Mouse (Mus musculus) CH12.LX (cell line): Measurements from ENCODE around the gene Grip1.

ENCODE experiments used
- CTCF ChIP-seq, 2 experiments: IDR thresholded peaks in 1 of 2; conservative IDR thresholded peaks in 1 of 2; 2 replicates each; pipeline ENCODE4 v1.5.1; 2011 to 2012; ENCODE audit warnings: low read depth in 2 of 2, low read length in 2 of 2, improper control_type of control experiment in 1 of 2, inconsistent platforms in 1 of 2, mild to moderate bottlenecking in 1 of 2, moderate library complexity in 1 of 2
- EP300 ChIP-seq: IDR thresholded peaks from 2 replicates; pipeline ENCODE4 v1.6.1; 2011; ENCODE audit warnings: low read length, improper control_type of control experiment
- HCFC1 ChIP-seq: IDR thresholded peaks from 2 replicates; pipeline ENCODE4 v1.6.1; 2012; ENCODE audit warnings: low read depth, mild to moderate bottlenecking, inconsistent platforms, low read length, improper control_type of control experiment
- JUN ChIP-seq: IDR thresholded peaks from 2 replicates; pipeline ENCODE4 v1.6.1; 2011; ENCODE audit warnings: low read depth, mild to moderate bottlenecking, low read length, improper control_type of control experiment, moderate library complexity; ENCODE audit not compliant: insufficient read depth
- MAFK ChIP-seq: IDR thresholded peaks from 2 replicates; pipeline ENCODE4 v1.6.1; 2011; ENCODE audit warnings: low read length, improper control_type of control experiment; ENCODE audit not compliant: insufficient replicate concordance
- MAZ ChIP-seq: IDR thresholded peaks from 2 replicates; pipeline ENCODE4 v1.6.1; 2012; ENCODE audit warnings: low read depth, mild to moderate bottlenecking, inconsistent platforms, low read length, improper control_type of control experiment, moderate library complexity
- MYC ChIP-seq: IDR thresholded peaks from 2 replicates; pipeline ENCODE4 v1.6.1; 2011; ENCODE audit warnings: low read depth, mild to moderate bottlenecking, improper control_type of control experiment, low read length
- NRF1 ChIP-seq: IDR thresholded peaks from 2 replicates; pipeline ENCODE4 v1.6.1; 2014; ENCODE audit warnings: low read depth, mild to moderate bottlenecking, inconsistent platforms, low read length, improper control_type of control experiment, moderate library complexity
- POLR2A ChIP-seq: IDR thresholded peaks from 2 replicates; pipeline ENCODE4 v1.6.1; 2011; ENCODE audit warnings: low read depth, mild to moderate bottlenecking, improper control_type of control experiment, low read length
- RAD21 ChIP-seq: IDR thresholded peaks from 2 replicates; pipeline ENCODE4 v1.6.1; 2011; ENCODE audit warnings: low read depth, mild to moderate bottlenecking, low read length, improper control_type of control experiment, moderate library complexity
- SIN3A ChIP-seq: IDR thresholded peaks from 2 replicates; pipeline ENCODE4 v1.6.1; 2012; ENCODE audit warnings: low read length, improper control_type of control experiment, inconsistent platforms
- SMC3 ChIP-seq: IDR thresholded peaks from 2 replicates; pipeline ENCODE4 v1.6.1; 2011; ENCODE audit warnings: low read depth, low read length, improper control_type of control experiment
- TBP ChIP-seq: conservative IDR thresholded peaks from 2 replicates; pipeline ENCODE4 v1.6.1; 2011; ENCODE audit warnings: low read depth, low read length, improper control_type of control experiment
- USF1 ChIP-seq: IDR thresholded peaks from 2 replicates; pipeline ENCODE4 v1.6.1; 2014; ENCODE audit warnings: low read depth, mild to moderate bottlenecking, inconsistent platforms, low read length, improper control_type of control experiment

DNA sequence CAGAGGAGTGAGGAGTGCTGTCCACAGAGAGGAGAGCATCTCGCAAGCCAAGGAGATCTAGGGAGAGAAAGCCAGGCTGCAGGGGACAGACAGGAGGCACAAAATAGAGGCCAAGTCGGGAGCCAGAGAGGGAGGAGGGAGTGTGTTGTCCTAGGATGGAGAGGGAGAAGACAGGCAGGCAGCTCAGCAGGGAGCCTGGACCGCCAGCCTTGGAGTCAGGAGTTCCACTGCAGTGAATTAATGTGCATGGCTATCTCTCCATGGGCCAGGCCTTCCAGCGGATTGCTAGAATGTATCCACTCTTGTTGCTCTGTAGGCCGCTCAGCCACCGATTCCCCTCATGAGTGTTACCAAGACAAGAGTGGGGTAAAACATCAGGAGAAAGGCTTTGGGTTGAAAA is 21.8 kb upstream of the Grip1 start:
- no peak for TF ChIP-seq MAZ
- no peak for TF ChIP-seq CTCF (conservative IDR thresholded peaks at IDR 0.05 in 1 of 2, IDR thresholded peaks at IDR 0.05 in 1 of 2; ENCODE audit: low read depth in 2 of 2, low read length in 2 of 2)
- TF ChIP-seq RAD21: no peak
- no peak for TF ChIP-seq JUN
- TF ChIP-seq SMC3: no peak
- no peak for TF ChIP-seq SIN3A
- TF ChIP-seq POLR2A: no peak
- TF ChIP-seq TBP: no peak
- no peak for TF ChIP-seq USF1
- TF ChIP-seq MAFK: no peak
- no peak for TF ChIP-seq MYC
- no peak for TF ChIP-seq NRF1
- TF ChIP-seq EP300: no peak
- TF ChIP-seq HCFC1: no peak
